Mouse (Mus musculus): ENCODE data around the gene Eaf2. TPM values are rescaled to one million over a fixed set of nuclear protein-coding genes. Genes with fewer than 3 reads are reported as not detected.

The Eaf2 gene
- total and polyA plus RNA-seq, 3 experiments, result 0.47 to 2.4 (median 1.4) TPM

DNA sequence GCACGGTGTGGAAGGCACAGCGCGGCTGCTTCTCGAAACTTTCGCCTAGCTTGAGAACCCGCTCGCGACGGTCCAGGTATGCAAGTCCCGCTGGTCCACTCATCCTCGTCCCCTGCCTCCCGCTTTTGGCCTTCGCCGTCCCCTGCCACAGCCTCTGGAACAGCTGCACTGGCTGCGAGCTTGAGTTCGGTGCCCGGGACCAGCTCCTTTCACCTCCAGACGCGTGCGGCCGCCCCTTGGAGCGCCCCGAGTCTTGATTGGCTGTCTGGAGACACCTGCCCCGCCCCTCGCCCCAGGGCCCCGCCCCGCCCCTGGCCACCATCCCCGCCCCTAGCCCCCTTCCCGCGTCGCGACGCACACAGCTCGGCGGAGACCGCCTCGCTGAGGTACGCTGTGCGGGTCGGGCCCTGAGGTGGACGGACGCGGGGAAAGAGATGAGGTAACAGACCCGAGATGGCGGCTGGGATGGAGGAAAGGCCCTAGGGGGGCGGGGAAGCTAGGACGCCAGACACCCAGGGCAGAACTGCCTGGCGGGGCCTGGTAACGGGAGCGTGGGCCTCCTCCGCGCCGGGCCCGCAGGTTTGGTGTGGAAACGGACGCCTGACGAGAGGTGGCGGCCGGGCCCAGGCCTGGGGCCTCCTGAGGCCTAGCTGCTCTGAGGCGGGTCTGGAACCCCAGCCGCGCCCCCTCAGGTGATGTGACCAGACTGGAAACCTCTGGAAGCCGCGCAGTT is 46.6 kb downstream of the Eaf2 start, which contains the start of gene Iqcb1:
Gene Iqcb1, plus strand, starts transcription at position 332 of the 733 bp plus-strand sequence.
- peak; percentile 78 for ATAC-seq (ENCODE audit: extremely low read depth, insufficient number of reproducible peaks, low FRiP score, poor library complexity, severe bottlenecking)
- peak; percentile 89 for DNase-seq (ENCODE audit: low spot score)
- TF ChIP-seq TAL1 (conservative IDR thresholded peaks at IDR 0.05; ENCODE audit: low read depth, low read length), result no peak
- no peak for TF ChIP-seq GATA1 (IDR thresholded peaks at IDR 0.05; ENCODE audit: borderline replicate concordance, low read length)
- TF ChIP-seq CTCF (IDR thresholded peaks at IDR 0.05; ENCODE audit: low read depth, low read length), result no peak
- no peak for TF ChIP-seq GATA2 (IDR thresholded peaks at IDR 0.05; ENCODE audit: borderline replicate concordance, low read depth, low read length)
- no peak for TF ChIP-seq POLR2AphosphoS5 (IDR thresholded peaks at IDR 0.05; ENCODE audit: insufficient replicate concordance, low read depth, low read length)
- no peaks in the 10 kb centered on the region for H3K27me3 ChIP-seq (ENCODE audit: insufficient read depth, low read length)
- H3K4me1 ChIP-seq (ENCODE audit: insufficient read depth, low read depth, low read length), result peaks cover 11% of the 10 kb centered on the region
- no peaks in the 10 kb centered on the region for H3K36me3 ChIP-seq (replicated peaks)
- peak within 1 kb of the TSS; percentile 91 for H3K4me3 ChIP-seq (ENCODE audit: low read depth, low read length)
- no peaks in the 10 kb centered on the region for H3K9me3 ChIP-seq (replicated peaks)

DNA sequence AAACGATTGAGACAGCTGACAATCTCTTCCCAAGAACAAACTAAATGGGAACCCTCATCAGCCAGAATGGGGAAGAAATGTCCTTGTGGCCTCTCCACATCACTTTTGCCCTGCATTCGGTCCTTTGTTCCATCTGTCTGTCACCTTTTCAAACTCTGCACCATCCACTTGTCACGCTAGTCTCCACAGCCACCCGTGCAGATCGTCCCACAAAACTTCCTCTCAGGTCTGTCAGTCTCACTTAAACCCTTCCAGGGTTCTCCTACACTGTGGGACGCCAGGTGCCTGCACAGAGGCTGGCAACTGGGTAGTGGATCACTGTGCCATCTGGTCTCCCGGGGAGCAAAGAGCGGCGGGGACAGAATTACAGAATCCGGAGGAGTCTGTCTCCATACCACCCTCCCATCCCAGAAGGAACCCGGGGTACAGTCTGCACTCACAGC is 47.2 kb downstream of the Eaf2 start:
- no peaks in the 10 kb centered on the region for H3K27me3 ChIP-seq (ENCODE audit: insufficient read depth, low read length)
- H3K9me3 ChIP-seq (replicated peaks), result no peaks in the 10 kb centered on the region
- peak overlapping the region; percentile 91 for H3K4me3 ChIP-seq (ENCODE audit: low read depth, low read length)
- DNase-seq (ENCODE audit: low spot score) (peak; percentile 5), ATAC-seq (ENCODE audit: extremely low read depth, insufficient number of reproducible peaks, low FRiP score, poor library complexity, severe bottlenecking) (peak; percentile 29; the same call in 1 of the 2 replicates)
- no peak for TF ChIP-seq GATA2 (IDR thresholded peaks at IDR 0.05; ENCODE audit: borderline replicate concordance, low read depth, low read length)
- TF ChIP-seq POLR2AphosphoS5 (IDR thresholded peaks at IDR 0.05; ENCODE audit: insufficient replicate concordance, low read depth, low read length), result no peak
- TF ChIP-seq GATA1 (IDR thresholded peaks at IDR 0.05; ENCODE audit: borderline replicate concordance, low read length), result no peak
- TF ChIP-seq TAL1 (conservative IDR thresholded peaks at IDR 0.05; ENCODE audit: low read depth, low read length), result no peak
- TF ChIP-seq CTCF (IDR thresholded peaks at IDR 0.05; ENCODE audit: low read depth, low read length), result no peak
- H3K36me3 ChIP-seq (replicated peaks), result no peaks in the 10 kb centered on the region
- H3K4me1 ChIP-seq (ENCODE audit: insufficient read depth, low read depth, low read length), result peaks cover 11% of the 10 kb centered on the region

DNA sequence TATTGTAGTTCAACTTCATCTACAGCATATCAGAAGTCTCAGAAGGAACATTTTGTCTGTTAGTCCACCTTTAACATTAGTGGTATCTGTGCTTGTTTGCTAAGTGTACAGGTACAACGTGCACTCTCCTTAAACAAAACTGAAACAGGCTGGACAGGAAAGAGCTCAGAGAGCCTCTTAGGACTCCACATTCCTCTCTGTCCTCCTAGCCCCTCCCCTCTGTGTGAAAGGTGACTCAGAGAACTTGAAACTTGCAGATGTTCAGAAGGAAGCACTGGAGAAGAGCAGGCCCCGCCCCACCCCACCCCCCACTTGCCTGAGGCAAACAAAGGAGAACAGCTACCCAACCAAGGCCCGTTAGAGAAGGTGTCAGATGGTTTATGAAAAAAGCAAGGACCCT is 53.3 kb downstream of the Eaf2 start:
- no peak for TF ChIP-seq GATA2 (IDR thresholded peaks at IDR 0.05; ENCODE audit: borderline replicate concordance, low read depth, low read length)
- TF ChIP-seq TAL1 (conservative IDR thresholded peaks at IDR 0.05; ENCODE audit: low read depth, low read length), result no peak
- TF ChIP-seq GATA1 (IDR thresholded peaks at IDR 0.05; ENCODE audit: borderline replicate concordance, low read length), result no peak
- TF ChIP-seq POLR2AphosphoS5 (IDR thresholded peaks at IDR 0.05; ENCODE audit: insufficient replicate concordance, low read depth, low read length), result no peak
- no peak for TF ChIP-seq CTCF (IDR thresholded peaks at IDR 0.05; ENCODE audit: low read depth, low read length)
- ATAC-seq (ENCODE audit: extremely low read depth, insufficient number of reproducible peaks, low FRiP score, poor library complexity, severe bottlenecking) (peak; percentile 78), DNase-seq (ENCODE audit: low spot score) (peak; percentile 26)
- Histone ChIP-seq H3K27me3 (ENCODE audit: insufficient read depth, low read length) (no peaks in the 10 kb centered on the region), H3K4me1 (ENCODE audit: insufficient read depth, low read depth, low read length) (peaks cover 7% of the 10 kb centered on the region), H3K4me3 (ENCODE audit: low read depth, low read length) (no peak overlapping the region), H3K9me3 (replicated peaks) (no peaks in the 10 kb centered on the region), H3K36me3 (replicated peaks) (no peaks in the 10 kb centered on the region)

DNA sequence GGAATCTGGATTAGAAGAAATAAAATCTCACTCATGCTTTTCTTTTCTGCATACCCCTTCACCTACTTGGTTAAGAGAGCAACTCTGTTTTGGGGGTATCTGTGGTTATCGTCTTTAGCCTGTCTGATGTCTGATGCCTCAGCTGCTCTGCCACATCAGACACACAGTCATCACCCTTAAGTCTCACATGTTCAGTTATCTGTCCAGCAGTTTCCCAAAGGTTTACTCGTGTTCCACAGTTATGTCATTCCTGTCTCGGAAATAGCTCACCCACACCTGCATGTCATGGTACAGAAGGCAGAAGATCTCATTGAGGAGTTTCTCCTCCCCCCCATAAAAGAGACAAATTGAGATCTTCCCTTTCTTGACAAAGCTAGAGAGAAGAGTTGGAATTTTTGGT is 54.1 kb downstream of the Eaf2 start:
- no peaks in the 10 kb centered on the region for H3K36me3 ChIP-seq (replicated peaks)
- peaks cover 7% of the 10 kb centered on the region for H3K4me1 ChIP-seq (ENCODE audit: insufficient read depth, low read depth, low read length)
- no peak overlapping the region for H3K4me3 ChIP-seq (ENCODE audit: low read depth, low read length)
- no peaks in the 10 kb centered on the region for H3K9me3 ChIP-seq (replicated peaks)
- TF ChIP-seq POLR2AphosphoS5 (IDR thresholded peaks at IDR 0.05; ENCODE audit: insufficient replicate concordance, low read depth, low read length) (no peak), GATA2 (IDR thresholded peaks at IDR 0.05; ENCODE audit: borderline replicate concordance, low read depth, low read length) (no peak), GATA1 (IDR thresholded peaks at IDR 0.05; ENCODE audit: borderline replicate concordance, low read length) (no peak), TAL1 (conservative IDR thresholded peaks at IDR 0.05; ENCODE audit: low read depth, low read length) (no peak), CTCF (IDR thresholded peaks at IDR 0.05; ENCODE audit: low read depth, low read length) (no peak)
- no peaks in the 10 kb centered on the region for H3K27me3 ChIP-seq (ENCODE audit: insufficient read depth, low read length)
- no peak for ATAC-seq (ENCODE audit: extremely low read depth, insufficient number of reproducible peaks, low FRiP score, poor library complexity, severe bottlenecking)
- no peak for DNase-seq (ENCODE audit: low spot score)

- peaks cover 7% of the 10 kb centered on the region for H3K4me1 ChIP-seq (ENCODE audit: insufficient read depth, low read depth, low read length)
- no peak for DNase-seq (ENCODE audit: low spot score)
- H3K9me3 ChIP-seq (replicated peaks), result no peaks in the 10 kb centered on the region
- H3K27me3 ChIP-seq (ENCODE audit: insufficient read depth, low read length), result no peaks in the 10 kb centered on the region
- no peak for ATAC-seq (ENCODE audit: extremely low read depth, insufficient number of reproducible peaks, low FRiP score, poor library complexity, severe bottlenecking)
- no peak overlapping the region for H3K4me3 ChIP-seq (ENCODE audit: low read depth, low read length)
- no peaks in the 10 kb centered on the region for H3K36me3 ChIP-seq (replicated peaks)
- TF ChIP-seq POLR2AphosphoS5 (IDR thresholded peaks at IDR 0.05; ENCODE audit: insufficient replicate concordance, low read depth, low read length) (no peak), TAL1 (conservative IDR thresholded peaks at IDR 0.05; ENCODE audit: low read depth, low read length) (no peak), GATA1 (IDR thresholded peaks at IDR 0.05; ENCODE audit: borderline replicate concordance, low read length) (no peak), GATA2 (IDR thresholded peaks at IDR 0.05; ENCODE audit: borderline replicate concordance, low read depth, low read length) (no peak), CTCF (IDR thresholded peaks at IDR 0.05; ENCODE audit: low read depth, low read length) (no peak)
Observed at GRCm38 (mm10) chr16:36820016-36820415, 54.8 kb downstream of the Eaf2 start.

GRCm38 (mm10) chr16:36817321-36817926 is 57.4 kb downstream of the Eaf2 start:
- ATAC-seq (ENCODE audit: extremely low read depth, insufficient number of reproducible peaks, low FRiP score, poor library complexity, severe bottlenecking) (peak; percentile 72), DNase-seq (ENCODE audit: low spot score) (peak; percentile 19)
- TF ChIP-seq GATA2 (IDR thresholded peaks at IDR 0.05; ENCODE audit: borderline replicate concordance, low read depth, low read length), result no peak
- TF ChIP-seq GATA1 (IDR thresholded peaks at IDR 0.05; ENCODE audit: borderline replicate concordance, low read length), result no peak
- TF ChIP-seq TAL1 (conservative IDR thresholded peaks at IDR 0.05; ENCODE audit: low read depth, low read length), result no peak
- no peak for TF ChIP-seq POLR2AphosphoS5 (IDR thresholded peaks at IDR 0.05; ENCODE audit: insufficient replicate concordance, low read depth, low read length)
- no peak for TF ChIP-seq CTCF (IDR thresholded peaks at IDR 0.05; ENCODE audit: low read depth, low read length)
- Histone ChIP-seq H3K4me1 (ENCODE audit: insufficient read depth, low read depth, low read length) (peaks cover 12% of the 10 kb centered on the region), H3K4me3 (ENCODE audit: low read depth, low read length) (no peak overlapping the region), H3K27me3 (ENCODE audit: insufficient read depth, low read length) (peaks cover 4% of the 10 kb centered on the region; the same call in 1 of the 2 replicates), H3K36me3 (replicated peaks) (no peaks in the 10 kb centered on the region), H3K9me3 (replicated peaks) (no peaks in the 10 kb centered on the region)
